Mouse (Mus musculus): Measurements from ENCODE around the gene Csl.

Csl gene

GRCm38 (mm10) chr10:99759558-99759957, at the start of gene Csl:
TSS of gene Csl (minus strand) at chr10:99759658.
- no peak for DNase-seq (ENCODE audit: low spot score)

- no peak for DNase-seq (ENCODE audit: low spot score)
Measured at GRCm38 (mm10) chr10:99789418-99789817, 30.0 kb upstream of the Csl start.

GRCm38 (mm10) chr10:99774228-99775120, 15.0 kb upstream of the Csl start:
- no peak for DNase-seq (ENCODE audit: low spot score)

GRCm38 (mm10) chr10:99750146-99750545, 9.3 kb downstream of the Csl start:
- DNase-seq (ENCODE audit: low spot score), result no peak

GRCm38 (mm10) chr10:99748668-99749260, 10.7 kb downstream of the Csl start:
- DNase-seq (ENCODE audit: low spot score), result no peak

GRCm38 (mm10) chr10:99748009-99748408, 11.4 kb downstream of the Csl start:
- no peak for DNase-seq (ENCODE audit: low spot score)

- no peak for DNase-seq (ENCODE audit: low spot score)
Measured at GRCm38 (mm10) chr10:99741609-99742280, 17.7 kb downstream of the Csl start.

GRCm38 (mm10) chr10:99713129-99713528, 46.3 kb downstream of the Csl start:
- no peak for DNase-seq (ENCODE audit: low spot score)

- DNase-seq (ENCODE audit: low spot score), result no peak
Measured at GRCm38 (mm10) chr10:99711567-99711966, 47.9 kb downstream of the Csl start.
